Mouse (Mus musculus): ENCODE measurements around the gene Lrrc7. TPM values are rescaled to one million over a fixed set of nuclear protein-coding genes. Genes with fewer than 3 reads are reported as not detected.
A peak's percentile ranks its signal among the peaks of the same experiment; 100 is the strongest.
"Not testable (repeated sequence)": the region's sequence is repeated elsewhere in the genome, so short reads cannot be mapped to it uniquely, and the experiment has no call there.

The Lrrc7 gene
- polyA plus RNA-seq, 1 experiment from 2014 or later = 0.22 TPM

GRCm38 (mm10) chr3:158102530-158102929 is 459.5 kb downstream of the Lrrc7 start:
- not testable (repeated sequence) for H3K9me3 ChIP-seq (ENCODE audit: control insufficient read depth, low read length); H3K4me2 ChIP-seq; DNase-seq (ENCODE audit: low spot score); ATAC-seq (replicated peaks; ENCODE audit: low FRiP score); H3K4me1 ChIP-seq (replicated peaks; ENCODE audit: control insufficient read depth, insufficient read depth, low read length); H3K9ac ChIP-seq (ENCODE audit: low read depth, low read length); H3K27me3 ChIP-seq (replicated peaks; ENCODE audit: control insufficient read depth, insufficient read depth, low read length); H3K4me3 ChIP-seq (ENCODE audit: low read depth, low read length); H3K27ac ChIP-seq (ENCODE audit: low read depth, low read length); H3K36me3 ChIP-seq (ENCODE audit: control insufficient read depth, insufficient read depth, low read length)
- WGBS = 53% methylated on average over 1 of the region's 1 CpGs

DNA sequence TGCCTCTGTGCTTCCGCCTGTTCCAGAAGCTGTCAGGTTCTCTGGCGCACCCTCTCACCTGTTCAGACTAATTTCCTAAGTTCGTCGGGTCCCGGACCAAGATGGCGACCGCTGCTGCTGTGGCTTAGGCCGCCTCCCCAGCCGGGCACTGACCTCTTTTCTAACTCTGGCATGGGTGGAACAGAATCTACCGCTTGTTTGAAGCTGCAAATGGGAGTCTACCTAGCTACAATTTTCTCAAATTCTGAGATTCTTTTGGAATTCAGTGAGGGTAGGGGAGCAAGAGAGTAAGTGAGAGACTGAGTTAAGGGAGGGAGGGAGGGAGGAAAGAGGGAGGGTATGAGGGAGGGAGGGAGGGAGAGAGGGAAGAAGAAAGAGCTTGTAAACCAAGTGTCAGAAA is 460.0 kb downstream of the Lrrc7 start:
- not testable (repeated sequence) for H3K27me3 ChIP-seq (replicated peaks; ENCODE audit: control insufficient read depth, insufficient read depth, low read length); DNase-seq (ENCODE audit: low spot score); H3K36me3 ChIP-seq (ENCODE audit: control insufficient read depth, insufficient read depth, low read length); H3K9ac ChIP-seq (ENCODE audit: low read depth, low read length); H3K9me3 ChIP-seq (ENCODE audit: control insufficient read depth, low read length); H3K27ac ChIP-seq (ENCODE audit: low read depth, low read length); ATAC-seq (replicated peaks; ENCODE audit: low FRiP score); H3K4me3 ChIP-seq (ENCODE audit: low read depth, low read length); H3K4me2 ChIP-seq; H3K4me1 ChIP-seq (replicated peaks; ENCODE audit: control insufficient read depth, insufficient read depth, low read length)
- 75% methylated on average over 8 of the region's 10 CpGs for WGBS

- H3K27me3 ChIP-seq (replicated peaks; ENCODE audit: control insufficient read depth, insufficient read depth, low read length) = no peaks in the 10 kb centered on the region
- H3K9ac ChIP-seq (ENCODE audit: low read depth, low read length) = no peak overlapping the region
- no peak overlapping the region for H3K27ac ChIP-seq (ENCODE audit: low read depth, low read length)
- H3K4me2 ChIP-seq = no peak overlapping the region
- H3K4me1 ChIP-seq (replicated peaks; ENCODE audit: control insufficient read depth, insufficient read depth, low read length) = no peaks in the 10 kb centered on the region
- ATAC-seq (replicated peaks; ENCODE audit: low FRiP score) (no peak), DNase-seq (ENCODE audit: low spot score) (no peak)
- no peak overlapping the region for H3K4me3 ChIP-seq (ENCODE audit: low read depth, low read length)
- no peaks in the 10 kb centered on the region for H3K36me3 ChIP-seq (ENCODE audit: control insufficient read depth, insufficient read depth, low read length)
- no peaks in the 10 kb centered on the region for H3K9me3 ChIP-seq (ENCODE audit: control insufficient read depth, low read length)
- 79% methylated on average over 4 of the region's 4 CpGs for WGBS
These were observed 468.1 kb downstream of the Lrrc7 start for GRCm38 (mm10) chr3:158093919-158094318.

GRCm38 (mm10) chr3:158091601-158092000 is 470.4 kb downstream of the Lrrc7 start:
- WGBS = 75% methylated on average over 3 of the region's 3 CpGs
- no peaks in the 10 kb centered on the region for H3K9me3 ChIP-seq (ENCODE audit: control insufficient read depth, low read length)
- ATAC-seq (replicated peaks; ENCODE audit: low FRiP score) (no peak), DNase-seq (ENCODE audit: low spot score) (no peak)
- no peaks in the 10 kb centered on the region for H3K4me1 ChIP-seq (replicated peaks; ENCODE audit: control insufficient read depth, insufficient read depth, low read length)
- H3K27ac ChIP-seq (ENCODE audit: low read depth, low read length) = no peak overlapping the region
- no peak overlapping the region for H3K4me2 ChIP-seq
- no peak overlapping the region for H3K4me3 ChIP-seq (ENCODE audit: low read depth, low read length)
- no peak overlapping the region for H3K9ac ChIP-seq (ENCODE audit: low read depth, low read length)
- no peaks in the 10 kb centered on the region for H3K27me3 ChIP-seq (replicated peaks; ENCODE audit: control insufficient read depth, insufficient read depth, low read length)
- no peaks in the 10 kb centered on the region for H3K36me3 ChIP-seq (ENCODE audit: control insufficient read depth, insufficient read depth, low read length)

DNA sequence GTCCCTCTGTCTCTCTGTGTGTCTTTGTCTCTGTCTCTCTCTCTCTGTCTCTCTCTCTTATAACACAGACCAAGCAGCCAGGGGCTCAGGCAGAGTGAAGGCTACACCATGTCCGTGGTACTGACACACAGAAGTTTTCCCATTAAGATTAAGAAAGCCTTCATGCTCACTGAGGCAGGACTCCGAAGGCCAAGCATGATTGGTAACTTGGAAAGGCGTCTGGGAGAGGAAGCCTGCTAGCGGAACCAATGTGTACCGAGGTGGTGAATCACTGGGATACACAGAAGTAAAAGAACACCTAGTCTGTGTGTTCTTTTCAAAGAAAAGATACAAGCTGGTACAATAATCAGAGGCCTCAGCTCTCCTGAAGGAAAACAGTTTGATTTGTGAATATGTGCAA is 484.2 kb downstream of the Lrrc7 start:
- no peak for ATAC-seq (replicated peaks; ENCODE audit: low FRiP score)

GRCm38 (mm10) chr3:158077380-158077772 is 484.6 kb downstream of the Lrrc7 start:
- Histone ChIP-seq H3K36me3 (ENCODE audit: control insufficient read depth, insufficient read depth, low read length) (no peaks in the 10 kb centered on the region), H3K4me1 (replicated peaks; ENCODE audit: control insufficient read depth, insufficient read depth, low read length) (no peaks in the 10 kb centered on the region), H3K27me3 (replicated peaks; ENCODE audit: control insufficient read depth, insufficient read depth, low read length) (no peaks in the 10 kb centered on the region), H3K4me3 (ENCODE audit: low read depth, low read length) (no peak overlapping the region), H3K9ac (ENCODE audit: low read depth, low read length) (no peak overlapping the region), H3K9me3 (ENCODE audit: control insufficient read depth, low read length) (no peaks in the 10 kb centered on the region), H3K4me2 (no peak overlapping the region), H3K27ac (ENCODE audit: low read depth, low read length) (no peak overlapping the region)
- DNase-seq (ENCODE audit: low spot score) = no peak
- no peak for ATAC-seq (replicated peaks; ENCODE audit: low FRiP score)
- WGBS = 39% methylated on average over 1 of the region's 1 CpGs

More for the DNA sequence above, 484.2 kb downstream of the Lrrc7 start:
- Histone ChIP-seq H3K4me3 (ENCODE audit: low read depth, low read length) (no peak overlapping the region), H3K36me3 (ENCODE audit: control insufficient read depth, insufficient read depth, low read length) (no peaks in the 10 kb centered on the region), H3K4me2 (no peak overlapping the region), H3K4me1 (replicated peaks; ENCODE audit: control insufficient read depth, insufficient read depth, low read length) (no peaks in the 10 kb centered on the region), H3K27me3 (replicated peaks; ENCODE audit: control insufficient read depth, insufficient read depth, low read length) (no peaks in the 10 kb centered on the region), H3K27ac (ENCODE audit: low read depth, low read length) (no peak overlapping the region), H3K9ac (ENCODE audit: low read depth, low read length) (no peak overlapping the region), H3K9me3 (ENCODE audit: control insufficient read depth, low read length) (no peaks in the 10 kb centered on the region)
- WGBS = 72% methylated on average over 5 of the region's 5 CpGs
- no peak for DNase-seq (ENCODE audit: low spot score)

- Histone ChIP-seq H3K27ac (ENCODE audit: low read depth, low read length) (no peak overlapping the region), H3K36me3 (ENCODE audit: control insufficient read depth, insufficient read depth, low read length) (no peaks in the 10 kb centered on the region), H3K27me3 (replicated peaks; ENCODE audit: control insufficient read depth, insufficient read depth, low read length) (no peaks in the 10 kb centered on the region), H3K4me3 (ENCODE audit: low read depth, low read length) (no peak overlapping the region), H3K4me1 (replicated peaks; ENCODE audit: control insufficient read depth, insufficient read depth, low read length) (no peaks in the 10 kb centered on the region), H3K9me3 (ENCODE audit: control insufficient read depth, low read length) (no peaks in the 10 kb centered on the region), H3K9ac (ENCODE audit: low read depth, low read length) (no peak overlapping the region), H3K4me2 (no peak overlapping the region)
- 36% methylated on average over 4 of the region's 4 CpGs for WGBS
- DNase-seq (ENCODE audit: low spot score) (no peak), ATAC-seq (replicated peaks; ENCODE audit: low FRiP score) (no peak)
These were observed 485.2 kb downstream of the Lrrc7 start for GRCm38 (mm10) chr3:158076685-158077379.

DNA sequence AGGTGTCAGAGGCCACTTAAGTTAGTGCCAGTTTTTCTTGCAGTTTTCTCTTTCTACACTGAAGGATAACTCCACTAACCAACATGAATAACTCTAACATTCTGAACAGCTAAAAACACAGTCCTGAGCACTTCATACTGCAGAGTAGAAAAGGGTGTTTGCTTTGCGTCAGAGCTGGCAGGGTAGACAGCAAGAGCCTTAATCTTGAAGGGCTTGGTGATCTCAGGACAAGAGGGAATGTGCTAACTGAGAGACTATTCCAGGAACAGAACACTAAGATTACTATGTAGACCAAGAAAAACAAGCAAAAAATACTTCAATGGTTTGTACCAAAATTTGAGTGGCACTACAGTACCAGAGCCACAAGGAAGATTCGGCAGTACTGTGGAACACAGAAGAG is 487.0 kb downstream of the Lrrc7 start:
- Histone ChIP-seq H3K36me3 (ENCODE audit: control insufficient read depth, insufficient read depth, low read length) (no peaks in the 10 kb centered on the region), H3K4me1 (replicated peaks; ENCODE audit: control insufficient read depth, insufficient read depth, low read length) (no peaks in the 10 kb centered on the region), H3K4me2 (no peak overlapping the region), H3K27ac (ENCODE audit: low read depth, low read length) (no peak overlapping the region), H3K27me3 (replicated peaks; ENCODE audit: control insufficient read depth, insufficient read depth, low read length) (no peaks in the 10 kb centered on the region), H3K4me3 (ENCODE audit: low read depth, low read length) (no peak overlapping the region), H3K9me3 (ENCODE audit: control insufficient read depth, low read length) (no peaks in the 10 kb centered on the region), H3K9ac (ENCODE audit: low read depth, low read length) (no peak overlapping the region)
- 79% methylated on average over 2 of the region's 2 CpGs for WGBS
- DNase-seq (ENCODE audit: low spot score) (no peak), ATAC-seq (replicated peaks; ENCODE audit: low FRiP score) (no peak)

GRCm38 (mm10) chr3:158068613-158069263 is 493.3 kb downstream of the Lrrc7 start:
- Histone ChIP-seq H3K4me3 (ENCODE audit: low read depth, low read length) (no peak overlapping the region), H3K4me1 (replicated peaks; ENCODE audit: control insufficient read depth, insufficient read depth, low read length) (no peaks in the 10 kb centered on the region), H3K4me2 (no peak overlapping the region), H3K27me3 (replicated peaks; ENCODE audit: control insufficient read depth, insufficient read depth, low read length) (no peaks in the 10 kb centered on the region), H3K36me3 (ENCODE audit: control insufficient read depth, insufficient read depth, low read length) (peaks cover 5% of the 10 kb centered on the region; the same call in 1 of the 2 replicates), H3K9me3 (ENCODE audit: control insufficient read depth, low read length) (no peaks in the 10 kb centered on the region), H3K27ac (ENCODE audit: low read depth, low read length) (no peak overlapping the region; the same call in 1 of the 2 replicates), H3K9ac (ENCODE audit: low read depth, low read length) (no peak overlapping the region)
- 72% methylated on average over 9 of the region's 9 CpGs for WGBS
- 0 out of 2 replicates have a peak, but pooled peaks have one; percentile 33 for ATAC-seq (replicated peaks; ENCODE audit: low FRiP score)
- no peak for DNase-seq (ENCODE audit: low spot score)

Measured in liver, embryonic 11.5 days (tissue).